Mouse (Mus musculus): ENCODE results near the gene Gm10053. TPM values are rescaled to one million over a fixed set of nuclear protein-coding genes. Genes with fewer than 3 reads are reported as not detected.

Gm10053 gene
- polyA plus RNA-seq, 1 experiment from 2014 or later: 252 TPM

GRCm38 (mm10) chr19:24865436-24865835, 10.1 kb upstream of the Gm10053 start:
- Histone ChIP-seq H3K9ac (replicated peaks; ENCODE audit: low read length) (no peak overlapping the region), H3K27me3 (ENCODE audit: control insufficient read depth, insufficient read depth, low read length) (peaks cover 24% of the 10 kb centered on the region), H3K4me3 (replicated peaks; ENCODE audit: low read depth, low read length) (no peak overlapping the region), H3K27ac (replicated peaks; ENCODE audit: low read depth, low read length) (no peak overlapping the region), H3K9me3 (ENCODE audit: control insufficient read depth, low read length) (no peaks in the 10 kb centered on the region), H3K4me2 (ENCODE audit: low read length) (no peak overlapping the region), H3K4me1 (ENCODE audit: control insufficient read depth, insufficient read depth, low read length) (peaks cover 6% of the 10 kb centered on the region), H3K36me3 (ENCODE audit: control insufficient read depth, insufficient read depth, low read length) (no peaks in the 10 kb centered on the region)
- ATAC-seq (ENCODE audit: low FRiP score, low TSS enrichment): no peak
- 86% methylated on average over 9 of the region's 9 CpGs for WGBS
- no peak for DNase-seq

GRCm38 (mm10) chr19:24871037-24871635, 4.3 kb upstream of the Gm10053 start:
- H3K27me3 ChIP-seq (ENCODE audit: control insufficient read depth, insufficient read depth, low read length): peaks cover 6% of the 10 kb centered on the region; the same call in 1 of the 2 replicates
- H3K4me2 ChIP-seq (ENCODE audit: low read length): peak overlapping the region; percentile 56
- ATAC-seq (ENCODE audit: low FRiP score, low TSS enrichment): peak; percentile 48; the same call in 1 of the 2 replicates

GRCm38 (mm10) chr19:24873873-24874272, 1.6 kb upstream of the Gm10053 start:
- no peak overlapping the region for H3K9ac ChIP-seq (replicated peaks; ENCODE audit: low read length)
- DNase-seq: no peak
- 69% methylated on average over 2 of the region's 2 CpGs for WGBS
- no peak overlapping the region for H3K4me2 ChIP-seq (ENCODE audit: low read length)
- no peaks in the 10 kb centered on the region for H3K36me3 ChIP-seq (ENCODE audit: control insufficient read depth, insufficient read depth, low read length)
- peaks cover 6% of the 10 kb centered on the region; the same call in 1 of the 2 replicates for H3K27me3 ChIP-seq (ENCODE audit: control insufficient read depth, insufficient read depth, low read length)
- ATAC-seq (ENCODE audit: low FRiP score, low TSS enrichment): no peak
- no peak overlapping the region for H3K27ac ChIP-seq (replicated peaks; ENCODE audit: low read depth, low read length)
- no peak overlapping the region for H3K4me3 ChIP-seq (replicated peaks; ENCODE audit: low read depth, low read length)
- no peaks in the 10 kb centered on the region for H3K9me3 ChIP-seq (ENCODE audit: control insufficient read depth, low read length)
- H3K4me1 ChIP-seq (ENCODE audit: control insufficient read depth, insufficient read depth, low read length): no peaks in the 10 kb centered on the region

More at GRCm38 (mm10) chr19:24871037-24871635, 4.3 kb upstream of the Gm10053 start:
- Histone ChIP-seq H3K4me1 (ENCODE audit: control insufficient read depth, insufficient read depth, low read length) (no peaks in the 10 kb centered on the region), H3K9ac (replicated peaks; ENCODE audit: low read length) (peak overlapping the region; percentile 50), H3K36me3 (ENCODE audit: control insufficient read depth, insufficient read depth, low read length) (no peaks in the 10 kb centered on the region), H3K4me3 (replicated peaks; ENCODE audit: low read depth, low read length) (peak overlapping the region; percentile 23), H3K9me3 (ENCODE audit: control insufficient read depth, low read length) (no peaks in the 10 kb centered on the region), H3K27ac (replicated peaks; ENCODE audit: low read depth, low read length) (no peak overlapping the region)
- WGBS: 18% methylated on average over 18 of the region's 18 CpGs
- DNase-seq: peak; percentile 92

GRCm38 (mm10) chr19:24881237-24881636, 5.8 kb downstream of the Gm10053 start:
- WGBS: 65% methylated on average over 4 of the region's 4 CpGs
- Histone ChIP-seq H3K27ac (replicated peaks; ENCODE audit: low read depth, low read length) (no peak overlapping the region), H3K9me3 (ENCODE audit: control insufficient read depth, low read length) (no peaks in the 10 kb centered on the region), H3K27me3 (ENCODE audit: control insufficient read depth, insufficient read depth, low read length) (no peaks in the 10 kb centered on the region), H3K4me2 (ENCODE audit: low read length) (no peak overlapping the region), H3K36me3 (ENCODE audit: control insufficient read depth, insufficient read depth, low read length) (no peaks in the 10 kb centered on the region), H3K9ac (replicated peaks; ENCODE audit: low read length) (no peak overlapping the region), H3K4me1 (ENCODE audit: control insufficient read depth, insufficient read depth, low read length) (no peaks in the 10 kb centered on the region), H3K4me3 (replicated peaks; ENCODE audit: low read depth, low read length) (no peak overlapping the region)
- no peak for DNase-seq
- ATAC-seq (ENCODE audit: low FRiP score, low TSS enrichment): no peak

- no peaks in the 10 kb centered on the region for H3K4me1 ChIP-seq (ENCODE audit: control insufficient read depth, insufficient read depth, low read length)
- no peaks in the 10 kb centered on the region for H3K9me3 ChIP-seq (ENCODE audit: control insufficient read depth, low read length)
- no peak overlapping the region for H3K4me2 ChIP-seq (ENCODE audit: low read length)
- H3K27ac ChIP-seq (replicated peaks; ENCODE audit: low read depth, low read length): no peak overlapping the region
- no peaks in the 10 kb centered on the region for H3K36me3 ChIP-seq (ENCODE audit: control insufficient read depth, insufficient read depth, low read length)
- 15% methylated on average over 5 of the region's 5 CpGs for WGBS
- DNase-seq: peak; percentile 85
- no peaks in the 10 kb centered on the region for H3K27me3 ChIP-seq (ENCODE audit: control insufficient read depth, insufficient read depth, low read length)
- H3K4me3 ChIP-seq (replicated peaks; ENCODE audit: low read depth, low read length): no peak overlapping the region
- no peak overlapping the region for H3K9ac ChIP-seq (replicated peaks; ENCODE audit: low read length)
- no peak for ATAC-seq (ENCODE audit: low FRiP score, low TSS enrichment)
Measured at GRCm38 (mm10) chr19:24885504-24885903, 10.0 kb downstream of the Gm10053 start.

GRCm38 (mm10) chr19:24886888-24887287, 11.4 kb downstream of the Gm10053 start:
- Histone ChIP-seq H3K4me2 (ENCODE audit: low read length) (no peak overlapping the region), H3K27ac (replicated peaks; ENCODE audit: low read depth, low read length) (no peak overlapping the region), H3K4me1 (ENCODE audit: control insufficient read depth, insufficient read depth, low read length) (no peaks in the 10 kb centered on the region), H3K9me3 (ENCODE audit: control insufficient read depth, low read length) (no peaks in the 10 kb centered on the region), H3K36me3 (ENCODE audit: control insufficient read depth, insufficient read depth, low read length) (no peaks in the 10 kb centered on the region), H3K9ac (replicated peaks; ENCODE audit: low read length) (no peak overlapping the region), H3K27me3 (ENCODE audit: control insufficient read depth, insufficient read depth, low read length) (no peaks in the 10 kb centered on the region), H3K4me3 (replicated peaks; ENCODE audit: low read depth, low read length) (no peak overlapping the region)
- 81% methylated on average over 3 of the region's 3 CpGs for WGBS
- no peak for ATAC-seq (ENCODE audit: low FRiP score, low TSS enrichment)
- no peak for DNase-seq

GRCm38 (mm10) chr19:24896536-24896935, 21.1 kb downstream of the Gm10053 start:
- Histone ChIP-seq H3K9ac (replicated peaks; ENCODE audit: low read length) (no peak overlapping the region), H3K27me3 (ENCODE audit: control insufficient read depth, insufficient read depth, low read length) (peaks cover 55% of the 10 kb centered on the region), H3K36me3 (ENCODE audit: control insufficient read depth, insufficient read depth, low read length) (no peaks in the 10 kb centered on the region), H3K4me3 (replicated peaks; ENCODE audit: low read depth, low read length) (no peak overlapping the region), H3K4me1 (ENCODE audit: control insufficient read depth, insufficient read depth, low read length) (peaks cover 18% of the 10 kb centered on the region; the same call in 1 of the 2 replicates), H3K9me3 (ENCODE audit: control insufficient read depth, low read length) (no peaks in the 10 kb centered on the region), H3K4me2 (ENCODE audit: low read length) (no peak overlapping the region), H3K27ac (replicated peaks; ENCODE audit: low read depth, low read length) (no peak overlapping the region)
- 17% methylated on average over 4 of the region's 4 CpGs for WGBS
- no peak for DNase-seq
- ATAC-seq (ENCODE audit: low FRiP score, low TSS enrichment): no peak

GRCm38 (mm10) chr19:24897006-24897895, 21.8 kb downstream of the Gm10053 start:
- WGBS: 1% methylated on average over 57 of the region's 57 CpGs
- Histone ChIP-seq H3K9me3 (ENCODE audit: control insufficient read depth, low read length) (no peaks in the 10 kb centered on the region), H3K36me3 (ENCODE audit: control insufficient read depth, insufficient read depth, low read length) (no peaks in the 10 kb centered on the region), H3K4me1 (ENCODE audit: control insufficient read depth, insufficient read depth, low read length) (peaks cover 18% of the 10 kb centered on the region; the same call in 1 of the 2 replicates), H3K4me3 (replicated peaks; ENCODE audit: low read depth, low read length) (peak overlapping the region; percentile 7; the same call in 1 of the 2 replicates), H3K9ac (replicated peaks; ENCODE audit: low read length) (no peak overlapping the region), H3K4me2 (ENCODE audit: low read length) (peak overlapping the region; percentile 33), H3K27ac (replicated peaks; ENCODE audit: low read depth, low read length) (no peak overlapping the region), H3K27me3 (ENCODE audit: control insufficient read depth, insufficient read depth, low read length) (peaks cover 62% of the 10 kb centered on the region)
- ATAC-seq (ENCODE audit: low FRiP score, low TSS enrichment): no peak
- peak; percentile 43 for DNase-seq
